Mouse (Mus musculus) forebrain, postnatal 0 days (tissue): ENCODE measurements around the gene 4930438A08Rik. TPM values are rescaled to one million over a fixed set of nuclear protein-coding genes. Genes with fewer than 3 reads are reported as not detected.
"Not testable (repeated sequence)": the region's sequence is repeated elsewhere in the genome, so short reads cannot be mapped to it uniquely, and the experiment has no call there.

Experiments used
- ATAC-seq: fragments of 200-750 bp; cut with Nextera tagmentation; 2 replicates; pipeline ENCODE4 v1.8.0; 2017; ENCODE audit warnings: mild to moderate bottlenecking, moderate library complexity
- DNase-seq: peaks from one replicate; pipeline ENCODE4 v3.0.0-alpha.2; 2015
- H3K27ac ChIP-seq: fragments of 300-500 bp; sonication (generic); 2 replicates; pipeline ENCODE4 v1.5.1; 2014; ENCODE audit warnings: low read depth, mild to moderate bottlenecking, antibody characterized with exemption, low read length, moderate library complexity, mixed read lengths
- H3K27me3 ChIP-seq: fragments of 300-500 bp; sonication (generic); 2 replicates; pipeline ENCODE4 v1.6.1; 2014; ENCODE audit warnings: mild to moderate bottlenecking, low read length, mixed read lengths; ENCODE audit not compliant: insufficient read depth
- H3K36me3 ChIP-seq: fragments of 300-500 bp; sonication (generic); 2 replicates; pipeline ENCODE4 v1.6.1; 2014; ENCODE audit warnings: mild to moderate bottlenecking, moderate library complexity; ENCODE audit not compliant: insufficient read depth
- H3K4me1 ChIP-seq: fragments of 300-500 bp; sonication (generic); 2 replicates; pipeline ENCODE4 v1.6.1; 2014; ENCODE audit warnings: antibody characterized with exemption; ENCODE audit not compliant: insufficient read depth
- H3K4me2 ChIP-seq: fragments of 300-500 bp; sonication (generic); 2 replicates; pipeline ENCODE4 v1.6.1; 2014; ENCODE audit warnings: low read depth, mild to moderate bottlenecking, moderate library complexity
- H3K4me3 ChIP-seq: fragments of 300-500 bp; sonication (generic); 2 replicates; pipeline ENCODE4 v1.5.1; 2014; ENCODE audit warnings: low read depth, low read length, mixed read lengths
- H3K9ac ChIP-seq: fragments of 300-500 bp; sonication (generic); 2 replicates; pipeline ENCODE4 v1.6.1; 2014; ENCODE audit warnings: mild to moderate bottlenecking
- H3K9me3 ChIP-seq: fragments of 300-500 bp; sonication (generic); 2 replicates; pipeline ENCODE4 v1.6.1; 2016; ENCODE audit warnings: low read length
- CTCF ChIP-seq: sonication (generic); IDR thresholded peaks from 2 replicates; pipeline ENCODE4 v1.5.1; 2016; ENCODE audit warnings: antibody characterized with exemption, control low read depth, low read depth
- WGBS: fragments of 180-500 bp; shearing (Covaris S2); extraction: QIAGEN DNeasy Blood & Tissue Kit; methylation state at CpG from one replicate; pipeline ENCODE4 v1.1.7; 2014; 5-methylcytosine and 5-hydroxymethylcytosine counted together
- polyA plus RNA-seq: library from polyadenylated mRNA; unstranded; fragments of >200 nt; fragmentation: Nextera tagmentation; extraction: Ambion mirVana; gene quantifications from 2 replicates; pipeline ENCODE4 v1.2.1, GENCODE M21; 2015
- total RNA-seq: library from RNA; depleted of rRNA; stranded (reverse); fragments of >200 nt; gene quantifications from 2 replicates; pipeline ENCODE4 v1.2.3, GENCODE M21; 2014; rRNA removed

Gene 4930438A08Rik
- total RNA-seq (not detected in 2 replicates), polyA plus RNA-seq (0.10 TPM in 1 of 2 replicates, not detected in the other)

- H3K9me3 ChIP-seq: no peaks in the 10 kb centered on the region
- H3K4me3 ChIP-seq: no peak within 1 kb of the TSS
- ATAC-seq (no peak), DNase-seq (no peak)
- no peak within 1 kb of the TSS for H3K9ac ChIP-seq
- H3K27ac ChIP-seq: no peak within 1 kb of the TSS
- 56% methylated on average over 2 of the region's 2 CpGs for WGBS
- H3K27me3 ChIP-seq: no peaks in the 10 kb centered on the region
- H3K4me1 ChIP-seq: no peaks in the 10 kb centered on the region
- no peak within 1 kb of the TSS for H3K4me2 ChIP-seq
- no peak for TF ChIP-seq CTCF
- no peaks in the 10 kb centered on the region for H3K36me3 ChIP-seq
These were observed at the start of gene 4930438A08Rik for GRCm38 (mm10) chr11:58274572-58274971. Gene 4930438A08Rik (plus strand): TSS chr11:58274799.

- H3K4me3 ChIP-seq, H3K27ac ChIP-seq, H3K4me1 ChIP-seq, ATAC-seq, H3K9me3 ChIP-seq, H3K9ac ChIP-seq, DNase-seq, H3K27me3 ChIP-seq, H3K4me2 ChIP-seq, H3K36me3 ChIP-seq: not testable (repeated sequence)
- WGBS: 80% methylated on average over 2 of the region's 2 CpGs
These were observed 49.7 kb upstream of the 4930438A08Rik start for GRCm38 (mm10) chr11:58224872-58225271.

GRCm38 (mm10) chr11:58225655-58226054 lies 48.9 kb upstream of the 4930438A08Rik start:
- Histone ChIP-seq H3K9me3 (no peaks in the 10 kb centered on the region), H3K27me3 (no peaks in the 10 kb centered on the region), H3K36me3 (no peaks in the 10 kb centered on the region), H3K27ac (no peak overlapping the region), H3K4me2 (no peak overlapping the region), H3K4me1 (no peaks in the 10 kb centered on the region), H3K4me3 (no peak overlapping the region), H3K9ac (no peak overlapping the region)
- ATAC-seq (0 out of 2 replicates have a peak, but pooled peaks have one; percentile 12), DNase-seq (peak; percentile 58)
- WGBS: 13% methylated on average over 5 of the region's 5 CpGs
- TF ChIP-seq CTCF: peak; percentile 89

GRCm38 (mm10) chr11:58226425-58226824 lies 48.2 kb upstream of the 4930438A08Rik start:
- Histone ChIP-seq H3K4me2 (no peak overlapping the region), H3K4me1 (no peaks in the 10 kb centered on the region), H3K9me3 (no peaks in the 10 kb centered on the region), H3K4me3 (no peak overlapping the region), H3K27me3 (no peaks in the 10 kb centered on the region), H3K9ac (no peak overlapping the region), H3K27ac (no peak overlapping the region), H3K36me3 (no peaks in the 10 kb centered on the region)
- no peak for DNase-seq
- no peak for ATAC-seq
- TF ChIP-seq CTCF: no peak

- not testable (repeated sequence) for H3K9ac ChIP-seq, H3K9me3 ChIP-seq, H3K27ac ChIP-seq, ATAC-seq, H3K4me1 ChIP-seq, H3K27me3 ChIP-seq, DNase-seq, H3K4me2 ChIP-seq, H3K36me3 ChIP-seq, H3K4me3 ChIP-seq
- 98% methylated on average over 2 of the region's 2 CpGs for WGBS
These were observed 46.6 kb upstream of the 4930438A08Rik start for GRCm38 (mm10) chr11:58228021-58228420.

- H3K27ac ChIP-seq: no peak overlapping the region
- no peak for ATAC-seq
- H3K4me1 ChIP-seq: no peaks in the 10 kb centered on the region
- H3K27me3 ChIP-seq: no peaks in the 10 kb centered on the region
- no peak overlapping the region for H3K9ac ChIP-seq
- no peak for DNase-seq
- 71% methylated on average over 16 of the region's 16 CpGs for WGBS
- H3K9me3 ChIP-seq: no peaks in the 10 kb centered on the region
- H3K4me2 ChIP-seq: no peak overlapping the region
- no peak overlapping the region for H3K4me3 ChIP-seq
- H3K36me3 ChIP-seq: no peaks in the 10 kb centered on the region
- no peak for TF ChIP-seq CTCF
These were observed 44.1 kb upstream of the 4930438A08Rik start for GRCm38 (mm10) chr11:58230396-58230910.

- Histone ChIP-seq H3K4me3 (no peak overlapping the region), H3K9me3 (no peaks in the 10 kb centered on the region), H3K27ac (no peak overlapping the region), H3K27me3 (no peaks in the 10 kb centered on the region), H3K4me1 (no peaks in the 10 kb centered on the region), H3K9ac (no peak overlapping the region), H3K4me2 (no peak overlapping the region), H3K36me3 (no peaks in the 10 kb centered on the region)
- TF ChIP-seq CTCF: no peak
- DNase-seq (no peak), ATAC-seq (no peak)
- 90% methylated on average over 8 of the region's 8 CpGs for WGBS
These were observed 43.4 kb upstream of the 4930438A08Rik start for GRCm38 (mm10) chr11:58231156-58231555.

- H3K9me3 ChIP-seq, H3K36me3 ChIP-seq, ATAC-seq, H3K9ac ChIP-seq, H3K27ac ChIP-seq, H3K4me1 ChIP-seq, H3K27me3 ChIP-seq, DNase-seq, H3K4me2 ChIP-seq, H3K4me3 ChIP-seq: not testable (repeated sequence)
- WGBS: 73% methylated on average over 3 of the region's 3 CpGs
These were observed 40.0 kb upstream of the 4930438A08Rik start for GRCm38 (mm10) chr11:58234551-58234950.
